Mouse (Mus musculus) C2C12 (cell line): ENCODE data around the gene Armh3.

ENCODE experiments used
- CTCF ChIP-seq: IDR thresholded peaks from one replicate; pipeline ENCODE4 v1.5.1; 2011; ENCODE audit not compliant: control insufficient read depth, insufficient read depth, insufficient read length
- MYOG ChIP-seq: IDR thresholded peaks from one replicate; pipeline ENCODE4 v1.6.1; 2011; ENCODE audit not compliant: control insufficient read depth, insufficient read length; ENCODE audit errors: extremely low read depth

DNA sequence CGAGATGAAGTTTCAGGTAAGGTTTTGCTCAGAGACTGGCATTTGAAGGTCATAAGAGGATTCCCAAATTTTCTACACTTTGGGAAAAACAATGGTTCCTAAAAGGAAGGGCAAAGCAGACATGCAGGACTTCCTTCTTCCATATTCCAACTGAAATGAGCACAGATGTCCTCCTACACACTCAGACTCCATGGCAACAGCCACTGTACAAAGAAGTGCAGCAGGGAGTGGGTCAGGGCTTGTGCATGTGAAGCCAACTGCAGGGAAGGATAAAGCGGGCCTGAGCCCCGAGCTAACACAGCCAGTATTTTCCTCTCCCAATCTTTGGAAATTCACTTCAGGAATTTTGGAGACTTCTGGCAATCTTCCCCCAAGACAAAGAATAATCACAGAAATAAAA lies 80.4 kb downstream of the Armh3 start:
- TF ChIP-seq CTCF, result no peak
- TF ChIP-seq MYOG, result no peak
